Mouse (Mus musculus): ENCODE results near the gene Epb41. TPM values are rescaled to one million over a fixed set of nuclear protein-coding genes. Genes with fewer than 3 reads are reported as not detected.

The Epb41 gene
- polyA plus RNA-seq, 1 experiment, result 84.7 TPM

DNA sequence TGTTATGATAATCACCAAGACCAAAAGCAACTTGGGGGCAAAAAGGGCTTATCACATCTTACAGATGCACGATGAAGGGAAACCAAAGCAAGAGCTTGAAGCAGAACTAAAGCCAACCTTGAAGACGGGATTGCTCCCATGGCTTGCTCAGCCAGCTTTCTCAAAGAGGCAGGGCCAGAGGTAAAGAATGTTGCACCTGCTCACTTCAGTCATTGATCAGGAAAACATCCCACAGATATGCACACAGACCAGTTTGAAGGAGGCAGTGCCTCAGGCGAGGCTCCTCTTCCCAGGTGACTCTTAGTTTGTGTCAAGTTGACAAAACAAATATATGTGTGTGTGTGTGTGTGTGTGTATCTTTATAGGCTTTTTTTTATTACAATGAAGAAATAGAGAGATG, 59.7 kb downstream of the Epb41 start:
- Histone ChIP-seq H3K4me1 (ENCODE audit: control insufficient read depth, insufficient read depth, low read length) (peaks cover 16% of the 10 kb centered on the region), H3K27ac (ENCODE audit: insufficient read depth, low read depth, low read length) (no peak overlapping the region), H3K4me3 (ENCODE audit: insufficient read depth, low read length) (no peak overlapping the region)
- no peak for TF ChIP-seq POLR2A (IDR thresholded peaks at IDR 0.05; ENCODE audit: borderline replicate concordance, low read depth, low read length)
- no peak for TF ChIP-seq CTCF (IDR thresholded peaks at IDR 0.05; ENCODE audit: low read depth, low read length)

GRCm38 (mm10) chr4:132011619-132012018, 63.5 kb downstream of the Epb41 start:
- Histone ChIP-seq H3K27ac (ENCODE audit: insufficient read depth, low read depth, low read length) (no peak overlapping the region), H3K4me3 (ENCODE audit: insufficient read depth, low read length) (no peak overlapping the region), H3K4me1 (ENCODE audit: control insufficient read depth, insufficient read depth, low read length) (peaks cover 35% of the 10 kb centered on the region)
- TF ChIP-seq POLR2A (IDR thresholded peaks at IDR 0.05; ENCODE audit: borderline replicate concordance, low read depth, low read length) (no peak), CTCF (IDR thresholded peaks at IDR 0.05; ENCODE audit: low read depth, low read length) (no peak)

DNA sequence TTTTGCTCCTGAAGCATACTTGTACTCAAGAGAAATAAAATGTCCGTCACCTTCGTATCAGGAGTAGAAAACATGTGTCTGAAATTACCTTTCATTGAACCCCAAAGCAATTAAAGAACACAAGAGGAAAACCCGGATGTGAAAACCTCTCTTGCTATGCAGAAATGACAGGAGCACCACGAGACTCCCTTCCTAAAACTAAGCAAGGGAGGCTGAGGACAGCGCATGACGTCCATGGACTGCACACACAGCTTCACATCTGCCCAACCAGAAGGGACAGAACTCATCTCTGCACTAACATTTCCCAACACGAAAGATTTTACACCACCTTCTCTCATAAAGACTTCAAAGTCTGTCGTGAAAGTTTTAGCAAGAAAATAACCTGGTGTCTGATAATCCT, 64.7 kb downstream of the Epb41 start:
- Histone ChIP-seq H3K4me3 (ENCODE audit: insufficient read depth, low read length) (no peak overlapping the region), H3K4me1 (ENCODE audit: control insufficient read depth, insufficient read depth, low read length) (peaks cover 35% of the 10 kb centered on the region), H3K27ac (ENCODE audit: insufficient read depth, low read depth, low read length) (no peak overlapping the region)
- no peak for TF ChIP-seq POLR2A (IDR thresholded peaks at IDR 0.05; ENCODE audit: borderline replicate concordance, low read depth, low read length)
- no peak for TF ChIP-seq CTCF (IDR thresholded peaks at IDR 0.05; ENCODE audit: low read depth, low read length)

DNA sequence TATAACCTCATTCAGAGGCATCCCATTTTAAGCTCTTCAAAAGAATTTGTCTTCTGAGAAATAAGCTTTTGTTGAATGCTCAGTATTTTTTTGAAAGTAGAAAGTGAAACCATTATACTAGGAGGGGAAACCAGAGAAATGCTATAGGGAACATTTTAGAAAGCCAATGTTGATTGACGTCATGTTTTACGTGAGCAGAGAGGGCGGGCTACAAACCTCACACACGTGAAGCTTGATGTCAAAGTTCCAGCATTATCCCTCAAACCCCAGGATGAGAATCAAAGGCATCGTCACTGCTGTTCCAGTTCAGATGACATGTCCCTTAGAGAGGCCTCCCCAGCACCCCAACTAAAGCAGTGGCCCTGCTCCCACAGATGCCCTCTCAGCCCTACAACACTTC, 66.9 kb downstream of the Epb41 start:
- Histone ChIP-seq H3K27ac (ENCODE audit: insufficient read depth, low read depth, low read length) (peak overlapping the region; percentile 60), H3K4me1 (ENCODE audit: control insufficient read depth, insufficient read depth, low read length) (peaks cover 35% of the 10 kb centered on the region), H3K4me3 (ENCODE audit: insufficient read depth, low read length) (no peak overlapping the region)
- TF ChIP-seq CTCF (IDR thresholded peaks at IDR 0.05; ENCODE audit: low read depth, low read length) (no peak), POLR2A (IDR thresholded peaks at IDR 0.05; ENCODE audit: borderline replicate concordance, low read depth, low read length) (no peak)

- H3K27ac ChIP-seq (ENCODE audit: insufficient read depth, low read depth, low read length), result peak overlapping the region; percentile 59
- peaks cover 35% of the 10 kb centered on the region for H3K4me1 ChIP-seq (ENCODE audit: control insufficient read depth, insufficient read depth, low read length)
- TF ChIP-seq CTCF (IDR thresholded peaks at IDR 0.05; ENCODE audit: low read depth, low read length) (no peak), POLR2A (IDR thresholded peaks at IDR 0.05; ENCODE audit: borderline replicate concordance, low read depth, low read length) (no peak)
- no peak overlapping the region for H3K4me3 ChIP-seq (ENCODE audit: insufficient read depth, low read length)
These were observed 68.0 kb downstream of the Epb41 start for GRCm38 (mm10) chr4:132007123-132007522.

GRCm38 (mm10) chr4:131998641-131999040, 76.5 kb downstream of the Epb41 start:
- no peak for TF ChIP-seq POLR2A (IDR thresholded peaks at IDR 0.05; ENCODE audit: borderline replicate concordance, low read depth, low read length)
- TF ChIP-seq CTCF (IDR thresholded peaks at IDR 0.05; ENCODE audit: low read depth, low read length), result no peak
- no peak overlapping the region for H3K27ac ChIP-seq (ENCODE audit: insufficient read depth, low read depth, low read length)
- H3K4me3 ChIP-seq (ENCODE audit: insufficient read depth, low read length), result no peak overlapping the region
- peaks cover 9% of the 10 kb centered on the region for H3K4me1 ChIP-seq (ENCODE audit: control insufficient read depth, insufficient read depth, low read length)

GRCm38 (mm10) chr4:131997476-131997875, 77.6 kb downstream of the Epb41 start:
- H3K4me1 ChIP-seq (ENCODE audit: control insufficient read depth, insufficient read depth, low read length), result peaks cover 9% of the 10 kb centered on the region
- TF ChIP-seq CTCF (IDR thresholded peaks at IDR 0.05; ENCODE audit: low read depth, low read length), result no peak
- TF ChIP-seq POLR2A (IDR thresholded peaks at IDR 0.05; ENCODE audit: borderline replicate concordance, low read depth, low read length), result no peak
- no peak overlapping the region for H3K4me3 ChIP-seq (ENCODE audit: insufficient read depth, low read length)
- H3K27ac ChIP-seq (ENCODE audit: insufficient read depth, low read depth, low read length), result no peak overlapping the region

GRCm38 (mm10) chr4:131996985-131997384, 78.1 kb downstream of the Epb41 start:
- no peak overlapping the region for H3K4me3 ChIP-seq (ENCODE audit: insufficient read depth, low read length)
- H3K4me1 ChIP-seq (ENCODE audit: control insufficient read depth, insufficient read depth, low read length), result peaks cover 9% of the 10 kb centered on the region
- no peak overlapping the region for H3K27ac ChIP-seq (ENCODE audit: insufficient read depth, low read depth, low read length)
- peak; percentile 28 for TF ChIP-seq CTCF (IDR thresholded peaks at IDR 0.05; ENCODE audit: low read depth, low read length)
- no peak for TF ChIP-seq POLR2A (IDR thresholded peaks at IDR 0.05; ENCODE audit: borderline replicate concordance, low read depth, low read length)

GRCm38 (mm10) chr4:131993792-131994191, 81.3 kb downstream of the Epb41 start:
- no peak overlapping the region for H3K4me3 ChIP-seq (ENCODE audit: insufficient read depth, low read length)
- no peak for TF ChIP-seq POLR2A (IDR thresholded peaks at IDR 0.05; ENCODE audit: borderline replicate concordance, low read depth, low read length)
- TF ChIP-seq CTCF (IDR thresholded peaks at IDR 0.05; ENCODE audit: low read depth, low read length), result no peak
- H3K4me1 ChIP-seq (ENCODE audit: control insufficient read depth, insufficient read depth, low read length), result 0 out of 2 replicates have a peak, but pooled peaks cover 2% of the 10 kb centered on the region
- no peak overlapping the region for H3K27ac ChIP-seq (ENCODE audit: insufficient read depth, low read depth, low read length)

DNA sequence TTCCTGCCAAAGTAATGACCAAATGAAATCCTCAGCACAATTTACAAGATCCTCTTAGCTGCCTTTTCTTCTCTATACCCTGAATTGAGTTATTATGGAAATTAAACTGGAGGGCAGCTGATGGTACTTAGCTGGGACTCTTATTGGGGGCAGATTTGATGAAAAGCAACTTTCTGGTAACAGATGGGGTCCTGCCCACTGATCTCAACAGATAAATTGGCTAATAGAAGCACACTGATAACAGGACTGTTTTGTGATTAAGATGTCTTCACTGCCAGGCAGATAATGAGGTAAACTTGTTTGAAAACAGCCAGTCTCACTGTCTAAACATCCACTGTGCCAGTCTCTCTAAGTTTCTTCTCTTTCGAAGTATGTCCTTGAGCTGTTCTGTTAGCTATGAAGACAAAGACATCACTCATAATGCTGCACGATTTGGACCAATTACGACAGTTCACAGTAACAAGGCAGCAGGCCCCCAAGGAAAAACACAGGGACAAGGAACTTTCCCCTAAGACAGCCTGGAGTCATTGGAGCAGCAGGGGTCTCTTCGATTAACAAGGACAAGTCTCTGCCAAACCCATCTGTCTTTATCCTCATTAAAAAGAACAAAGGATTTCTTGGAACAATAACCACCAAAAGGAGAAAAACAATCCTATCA, 92.1 kb downstream of the Epb41 start:
- no peak overlapping the region for H3K27ac ChIP-seq (ENCODE audit: insufficient read depth, low read depth, low read length)
- H3K4me1 ChIP-seq (ENCODE audit: control insufficient read depth, insufficient read depth, low read length), result no peaks in the 10 kb centered on the region
- no peak overlapping the region for H3K4me3 ChIP-seq (ENCODE audit: insufficient read depth, low read length)
- TF ChIP-seq POLR2A (IDR thresholded peaks at IDR 0.05; ENCODE audit: borderline replicate concordance, low read depth, low read length) (no peak), CTCF (IDR thresholded peaks at IDR 0.05; ENCODE audit: low read depth, low read length) (no peak)
